Mouse (Mus musculus): Measurements from ENCODE around the gene Elfn1. TPM values are rescaled to one million over a fixed set of nuclear protein-coding genes. Genes with fewer than 3 reads are reported as not detected.

Gene Elfn1
- polyA plus RNA-seq, 1 experiment from 2014 or later: 0.17 TPM

DNA sequence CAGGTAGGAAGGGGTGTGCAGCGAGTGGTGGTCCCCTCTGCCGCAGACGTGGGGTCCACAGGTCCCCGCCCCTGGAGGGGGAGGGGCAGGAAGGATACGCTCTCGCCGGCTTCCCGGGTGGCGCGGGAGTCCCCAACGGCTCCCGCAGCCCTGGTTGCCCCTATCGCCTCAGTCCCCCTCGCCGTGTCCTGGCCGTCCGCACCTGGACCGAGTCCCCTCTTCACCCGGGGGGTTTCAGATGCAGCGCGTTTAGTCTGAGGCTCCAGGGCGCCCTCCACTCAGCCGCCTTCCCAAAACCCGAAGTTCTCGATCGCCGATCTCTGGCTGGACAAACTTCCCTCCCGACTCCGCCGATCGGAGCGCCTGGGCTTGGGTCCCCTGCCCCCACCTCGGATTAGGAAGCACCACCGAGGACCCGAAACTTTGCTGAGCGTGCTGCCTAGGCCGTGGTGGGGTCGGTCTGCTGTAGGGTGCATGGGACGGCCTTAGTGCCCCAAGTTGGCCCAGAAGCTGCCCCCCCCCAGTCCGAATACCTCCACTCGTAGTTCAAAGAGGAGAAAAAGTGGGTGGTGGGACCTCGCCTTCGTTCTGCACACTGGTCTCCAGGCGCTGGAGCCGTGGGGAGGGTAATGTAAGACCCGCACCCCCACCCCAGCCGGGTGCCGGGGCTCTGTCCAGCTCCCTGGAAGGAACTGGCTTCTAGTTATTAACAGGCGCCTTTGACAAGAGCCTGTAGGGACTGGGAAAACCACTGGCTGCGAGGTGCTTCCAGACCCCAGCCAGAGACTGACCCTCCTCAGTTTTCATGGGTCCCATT, 1.3 kb downstream of the Elfn1 start:
- Histone ChIP-seq H3K4me3 (ENCODE audit: low read length) (peak overlapping the region; percentile 64), H3K27ac (ENCODE audit: low read length) (no peak overlapping the region), H3K4me1 (ENCODE audit: control insufficient read depth, insufficient read depth, low read length) (peaks cover 45% of the 10 kb centered on the region), H3K36me3 (ENCODE audit: control insufficient read depth, insufficient read depth, low read length) (no peaks in the 10 kb centered on the region), H3K4me2 (ENCODE audit: low read depth, low read length) (peak overlapping the region; percentile 97), H3K27me3 (replicated peaks; ENCODE audit: control insufficient read depth, insufficient read depth, low read length) (peaks cover 84% of the 10 kb centered on the region), H3K9me3 (ENCODE audit: control insufficient read depth, low read length) (no peaks in the 10 kb centered on the region), H3K9ac (ENCODE audit: low read depth, low read length) (peak overlapping the region; percentile 65)
- no peak for ATAC-seq
- WGBS: under 1% methylated on average over 50 of the region's 50 CpGs

DNA sequence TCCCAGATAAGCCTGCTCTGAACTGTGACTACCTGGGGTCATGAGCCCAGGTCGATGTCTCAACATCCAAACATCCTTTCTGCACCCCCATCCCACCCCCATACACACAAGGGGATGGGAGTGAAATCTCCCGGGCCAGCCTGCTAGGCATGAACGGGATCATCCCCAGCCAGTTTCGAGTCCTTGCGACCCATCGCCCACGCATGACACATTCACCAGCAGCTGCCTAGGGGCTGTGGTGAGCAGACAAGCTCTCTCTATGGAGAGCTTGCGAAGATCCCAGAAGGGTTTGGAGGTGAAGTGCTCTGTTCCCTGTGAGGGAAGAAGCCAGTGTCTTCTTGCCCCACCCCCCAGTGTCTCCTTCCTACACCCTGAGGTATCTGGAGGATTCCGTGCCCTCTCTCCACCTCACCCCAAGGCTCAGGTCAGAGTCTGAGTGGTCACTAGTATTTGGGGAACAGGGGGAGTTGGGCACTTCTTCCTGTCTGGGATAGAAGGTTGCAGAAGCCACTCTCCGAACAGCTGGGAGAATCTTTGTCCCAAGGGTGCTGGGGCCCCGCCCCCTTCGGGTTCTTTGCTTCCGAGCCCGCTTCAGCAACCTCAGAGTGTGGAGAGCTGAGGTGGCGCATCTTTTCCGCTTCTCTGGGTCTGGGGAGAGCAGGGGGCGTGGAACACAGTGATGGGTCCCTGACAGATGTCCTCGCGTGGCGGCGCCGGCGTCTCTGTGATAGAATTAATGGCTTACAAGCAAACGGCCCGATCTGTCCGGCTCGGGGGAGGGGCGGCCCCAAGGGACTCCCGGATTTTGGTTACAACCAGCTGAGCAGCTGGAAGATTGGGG, 2.2 kb downstream of the Elfn1 start:
- H3K9me3 ChIP-seq (ENCODE audit: control insufficient read depth, low read length): no peaks in the 10 kb centered on the region
- peaks cover 90% of the 10 kb centered on the region for H3K27me3 ChIP-seq (replicated peaks; ENCODE audit: control insufficient read depth, insufficient read depth, low read length)
- no peaks in the 10 kb centered on the region for H3K36me3 ChIP-seq (ENCODE audit: control insufficient read depth, insufficient read depth, low read length)
- peak overlapping the region; percentile 27 for H3K4me2 ChIP-seq (ENCODE audit: low read depth, low read length)
- WGBS: 3% methylated on average over 29 of the region's 29 CpGs
- peak overlapping the region; percentile 14 for H3K4me3 ChIP-seq (ENCODE audit: low read length)
- no peak overlapping the region for H3K27ac ChIP-seq (ENCODE audit: low read length)
- no peak overlapping the region for H3K9ac ChIP-seq (ENCODE audit: low read depth, low read length)
- ATAC-seq: no peak
- H3K4me1 ChIP-seq (ENCODE audit: control insufficient read depth, insufficient read depth, low read length): peaks cover 45% of the 10 kb centered on the region

DNA sequence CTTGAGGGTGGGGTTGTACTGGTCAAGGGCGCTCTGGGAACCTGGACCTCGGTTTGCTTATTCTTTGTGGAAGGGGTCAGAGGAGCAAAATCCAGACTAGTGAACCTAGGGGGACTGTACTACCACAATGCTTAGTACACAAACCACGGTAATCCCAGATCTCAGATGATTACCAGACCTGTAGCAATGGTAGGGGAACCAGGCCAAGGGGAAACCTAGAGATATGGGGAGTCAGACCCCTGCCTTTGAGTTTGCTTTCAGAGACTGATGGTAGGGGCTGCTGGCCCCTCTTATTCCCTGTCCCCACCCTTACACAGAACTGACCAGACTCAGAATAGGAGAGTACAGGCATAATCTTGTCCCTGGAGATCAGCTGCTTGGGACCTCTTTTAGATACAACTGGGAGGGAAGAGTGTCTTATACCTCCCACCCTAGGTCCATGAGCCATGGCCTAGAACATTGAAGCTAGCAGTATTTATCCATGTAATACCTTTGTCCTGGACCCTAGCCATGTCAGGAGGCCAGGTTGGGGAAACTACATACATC, 3.1 kb downstream of the Elfn1 start:
- WGBS: 20% methylated on average over 3 of the region's 3 CpGs
- Histone ChIP-seq H3K36me3 (ENCODE audit: control insufficient read depth, insufficient read depth, low read length) (no peaks in the 10 kb centered on the region), H3K9ac (ENCODE audit: low read depth, low read length) (no peak overlapping the region), H3K4me2 (ENCODE audit: low read depth, low read length) (no peak overlapping the region), H3K27me3 (replicated peaks; ENCODE audit: control insufficient read depth, insufficient read depth, low read length) (peaks cover 90% of the 10 kb centered on the region), H3K4me1 (ENCODE audit: control insufficient read depth, insufficient read depth, low read length) (peaks cover 45% of the 10 kb centered on the region), H3K4me3 (ENCODE audit: low read length) (no peak overlapping the region), H3K9me3 (ENCODE audit: control insufficient read depth, low read length) (no peaks in the 10 kb centered on the region), H3K27ac (ENCODE audit: low read length) (no peak overlapping the region)
- ATAC-seq: no peak

DNA sequence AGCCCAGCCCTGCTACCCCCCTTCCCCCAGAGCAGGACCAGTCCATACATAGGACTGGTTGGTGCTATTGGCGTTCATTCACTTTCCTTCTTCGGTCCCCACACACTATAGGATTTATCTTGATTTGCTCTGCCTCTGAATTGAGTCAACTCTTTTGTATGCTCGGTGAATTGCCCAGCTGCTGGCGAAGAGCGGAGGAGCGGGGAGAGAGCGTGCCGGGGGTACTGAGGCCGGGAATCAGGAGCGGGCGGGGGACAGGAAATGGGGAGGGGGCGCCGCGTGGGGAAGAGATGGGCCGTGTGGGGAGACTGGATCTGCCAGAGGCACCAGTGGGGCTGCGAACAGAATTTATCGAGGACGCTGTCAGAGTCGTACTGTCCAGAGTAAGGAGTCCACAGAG, 3.8 kb downstream of the Elfn1 start:
- H3K4me3 ChIP-seq (ENCODE audit: low read length): peak overlapping the region; percentile 58
- no peak overlapping the region for H3K27ac ChIP-seq (ENCODE audit: low read length)
- no peaks in the 10 kb centered on the region for H3K36me3 ChIP-seq (ENCODE audit: control insufficient read depth, insufficient read depth, low read length)
- H3K9ac ChIP-seq (ENCODE audit: low read depth, low read length): no peak overlapping the region
- no peak for ATAC-seq
- peaks cover 86% of the 10 kb centered on the region for H3K27me3 ChIP-seq (replicated peaks; ENCODE audit: control insufficient read depth, insufficient read depth, low read length)
- WGBS: 6% methylated on average over 19 of the region's 19 CpGs
- H3K4me2 ChIP-seq (ENCODE audit: low read depth, low read length): peak overlapping the region; percentile 97; the same call in 1 of the 2 replicates
- no peaks in the 10 kb centered on the region for H3K9me3 ChIP-seq (ENCODE audit: control insufficient read depth, low read length)
- H3K4me1 ChIP-seq (ENCODE audit: control insufficient read depth, insufficient read depth, low read length): peaks cover 45% of the 10 kb centered on the region

DNA sequence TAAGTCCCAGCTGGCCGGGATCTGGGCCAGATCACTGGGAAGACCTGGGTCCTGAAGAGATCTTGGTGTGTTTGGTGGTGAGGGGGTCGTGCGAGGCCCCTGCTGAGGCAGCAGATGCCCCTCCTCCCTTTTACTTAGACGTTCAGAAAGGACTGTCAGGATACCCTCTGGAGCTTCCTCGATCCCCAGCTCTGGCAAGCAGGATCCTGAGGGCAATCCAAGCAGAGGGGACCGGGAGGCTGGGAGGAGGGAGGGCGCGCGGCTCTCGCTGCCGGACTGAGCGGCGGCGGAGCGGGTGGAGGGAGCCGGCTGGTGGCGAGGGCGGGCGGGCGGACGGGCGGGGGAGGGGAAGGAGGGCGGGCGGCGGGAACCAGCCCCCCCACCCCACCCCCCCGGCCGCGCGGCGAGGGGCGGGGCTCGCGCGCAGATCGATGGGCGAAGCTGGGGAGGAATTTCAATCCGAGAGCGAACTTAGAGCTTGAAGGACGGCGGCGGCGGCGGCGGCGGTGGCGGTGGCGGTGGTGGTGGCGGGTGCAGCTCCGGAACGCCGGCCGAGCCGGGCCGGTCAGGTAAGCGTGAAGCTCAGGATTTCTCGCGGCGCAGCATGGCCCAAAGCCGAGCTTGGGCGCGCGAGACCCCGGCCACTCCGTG, 4.5 kb downstream of the Elfn1 start:
- peaks cover 79% of the 10 kb centered on the region for H3K27me3 ChIP-seq (replicated peaks; ENCODE audit: control insufficient read depth, insufficient read depth, low read length)
- H3K9me3 ChIP-seq (ENCODE audit: control insufficient read depth, low read length): no peaks in the 10 kb centered on the region
- WGBS: under 1% methylated on average over 50 of the region's 64 CpGs
- H3K4me2 ChIP-seq (ENCODE audit: low read depth, low read length): peak overlapping the region; percentile 97
- peak overlapping the region; percentile 58 for H3K4me3 ChIP-seq (ENCODE audit: low read length)
- no peak for ATAC-seq
- no peak overlapping the region for H3K27ac ChIP-seq (ENCODE audit: low read length)
- H3K36me3 ChIP-seq (ENCODE audit: control insufficient read depth, insufficient read depth, low read length): no peaks in the 10 kb centered on the region
- peaks cover 42% of the 10 kb centered on the region for H3K4me1 ChIP-seq (ENCODE audit: control insufficient read depth, insufficient read depth, low read length)
- H3K9ac ChIP-seq (ENCODE audit: low read depth, low read length): peak overlapping the region; percentile 66

DNA sequence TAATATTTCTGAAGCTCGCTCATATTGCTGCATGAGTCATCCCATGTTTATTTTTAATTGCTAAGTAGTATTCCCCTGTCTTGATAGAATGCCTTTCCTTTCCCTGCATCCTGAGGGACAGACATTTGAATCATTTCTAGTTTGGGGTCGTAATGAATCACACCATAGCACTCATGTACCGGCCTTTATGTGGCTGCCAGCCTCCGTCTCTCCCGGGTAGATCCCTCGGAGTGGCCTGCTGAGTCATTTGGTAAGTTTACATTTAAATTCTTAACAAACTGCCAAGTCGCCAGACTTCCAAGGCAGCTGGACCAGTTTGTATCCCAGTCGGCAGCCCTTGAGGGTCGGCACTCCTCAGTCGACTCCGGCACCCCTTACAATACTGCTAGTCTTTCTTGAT, 13.9 kb downstream of the Elfn1 start:
- Histone ChIP-seq H3K4me1 (ENCODE audit: control insufficient read depth, insufficient read depth, low read length) (no peaks in the 10 kb centered on the region), H3K4me2 (ENCODE audit: low read depth, low read length) (no peak overlapping the region), H3K4me3 (ENCODE audit: low read length) (no peak overlapping the region), H3K27me3 (replicated peaks; ENCODE audit: control insufficient read depth, insufficient read depth, low read length) (0 out of 2 replicates have a peak, but pooled peaks cover 5% of the 10 kb centered on the region), H3K9me3 (ENCODE audit: control insufficient read depth, low read length) (no peaks in the 10 kb centered on the region), H3K36me3 (ENCODE audit: control insufficient read depth, insufficient read depth, low read length) (no peaks in the 10 kb centered on the region), H3K27ac (ENCODE audit: low read length) (no peak overlapping the region), H3K9ac (ENCODE audit: low read depth, low read length) (no peak overlapping the region)
- no peak for ATAC-seq
- 48% methylated on average over 11 of the region's 11 CpGs for WGBS

DNA sequence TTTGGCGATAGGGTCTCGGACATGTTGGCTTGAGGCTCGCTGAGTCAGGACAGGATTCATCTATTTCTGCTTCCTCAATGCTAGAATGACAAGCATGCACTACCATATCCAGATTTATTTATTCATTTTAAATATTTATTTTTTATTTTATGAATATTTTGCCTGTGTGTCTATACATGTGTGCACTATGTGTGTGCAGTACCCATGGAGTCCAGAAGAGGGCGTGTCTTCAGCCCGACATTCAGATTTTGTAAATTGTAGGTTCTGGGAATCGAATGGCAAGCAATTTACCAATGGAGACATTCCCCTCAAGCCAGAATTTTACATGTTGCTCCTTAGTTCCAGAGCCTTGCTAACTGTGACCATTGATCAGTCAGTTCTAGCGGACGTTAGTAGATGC, 16.1 kb downstream of the Elfn1 start:
- Histone ChIP-seq H3K4me1 (ENCODE audit: control insufficient read depth, insufficient read depth, low read length) (no peaks in the 10 kb centered on the region), H3K4me3 (ENCODE audit: low read length) (no peak overlapping the region), H3K27me3 (replicated peaks; ENCODE audit: control insufficient read depth, insufficient read depth, low read length) (no peaks in the 10 kb centered on the region), H3K9me3 (ENCODE audit: control insufficient read depth, low read length) (no peaks in the 10 kb centered on the region), H3K4me2 (ENCODE audit: low read depth, low read length) (no peak overlapping the region), H3K9ac (ENCODE audit: low read depth, low read length) (no peak overlapping the region), H3K36me3 (ENCODE audit: control insufficient read depth, insufficient read depth, low read length) (no peaks in the 10 kb centered on the region), H3K27ac (ENCODE audit: low read length) (no peak overlapping the region)
- ATAC-seq: no peak
- WGBS: 89% methylated on average over 8 of the region's 8 CpGs

DNA sequence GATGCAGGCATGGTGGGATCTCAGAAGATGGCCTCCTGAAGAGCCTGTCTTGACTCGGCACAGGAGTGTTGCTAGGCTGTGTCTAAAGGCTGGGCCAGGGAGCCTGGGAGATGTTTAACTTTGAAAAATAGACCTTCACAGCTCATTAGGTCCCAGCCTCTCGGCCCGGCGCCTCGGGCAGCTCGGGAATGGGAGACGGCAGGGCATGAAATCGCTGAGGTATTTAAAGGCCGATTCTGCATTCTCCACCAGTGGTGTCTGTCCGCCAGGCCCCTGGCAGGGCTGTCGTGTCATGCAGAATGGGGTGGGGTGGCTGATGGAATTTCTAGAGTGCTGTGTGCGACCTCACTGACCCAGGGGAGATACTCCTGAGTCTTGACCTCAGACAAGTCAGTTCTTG, 22.4 kb downstream of the Elfn1 start:
- ATAC-seq: no peak
- Histone ChIP-seq H3K4me2 (ENCODE audit: low read depth, low read length) (no peak overlapping the region), H3K27ac (ENCODE audit: low read length) (no peak overlapping the region), H3K27me3 (replicated peaks; ENCODE audit: control insufficient read depth, insufficient read depth, low read length) (no peaks in the 10 kb centered on the region), H3K4me3 (ENCODE audit: low read length) (no peak overlapping the region), H3K9ac (ENCODE audit: low read depth, low read length) (no peak overlapping the region), H3K4me1 (ENCODE audit: control insufficient read depth, insufficient read depth, low read length) (peaks cover 14% of the 10 kb centered on the region), H3K9me3 (ENCODE audit: control insufficient read depth, low read length) (no peaks in the 10 kb centered on the region), H3K36me3 (ENCODE audit: control insufficient read depth, insufficient read depth, low read length) (no peaks in the 10 kb centered on the region)
- 83% methylated on average over 12 of the region's 12 CpGs for WGBS

DNA sequence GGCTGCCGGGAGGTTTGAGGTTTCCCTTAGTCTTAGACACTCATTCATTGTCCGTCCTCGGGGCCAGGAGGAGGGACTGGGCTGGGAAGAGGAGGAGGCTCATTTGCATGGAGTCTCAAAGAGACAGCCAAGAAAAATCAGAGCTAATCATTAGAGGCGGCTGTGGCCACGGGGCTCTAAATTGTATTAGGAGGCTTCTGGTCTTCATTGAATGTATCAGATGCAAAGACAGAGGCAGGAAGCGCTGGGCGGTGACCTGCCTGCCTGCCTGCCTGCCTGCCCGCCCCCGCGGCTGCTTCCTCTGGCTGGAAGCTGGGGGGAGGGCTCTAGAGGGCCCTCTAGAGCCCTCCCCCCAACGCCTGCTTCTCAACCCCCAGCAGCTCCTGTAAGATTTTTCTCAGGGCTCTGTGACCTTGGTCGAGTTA, 23.2 kb downstream of the Elfn1 start:
- Histone ChIP-seq H3K4me3 (ENCODE audit: low read length) (no peak overlapping the region), H3K9ac (ENCODE audit: low read depth, low read length) (no peak overlapping the region)

More for the DNA sequence above, 23.2 kb downstream of the Elfn1 start:
- Histone ChIP-seq H3K27me3 (replicated peaks; ENCODE audit: control insufficient read depth, insufficient read depth, low read length) (no peaks in the 10 kb centered on the region), H3K9me3 (ENCODE audit: control insufficient read depth, low read length) (no peaks in the 10 kb centered on the region), H3K4me1 (ENCODE audit: control insufficient read depth, insufficient read depth, low read length) (peaks cover 14% of the 10 kb centered on the region), H3K36me3 (ENCODE audit: control insufficient read depth, insufficient read depth, low read length) (no peaks in the 10 kb centered on the region), H3K27ac (ENCODE audit: low read length) (no peak overlapping the region), H3K4me2 (ENCODE audit: low read depth, low read length) (peak overlapping the region; percentile 37; the same call in 1 of the 2 replicates)
- peak; percentile 29; the same call in 1 of the 2 replicates for ATAC-seq
- 3% methylated on average over 12 of the region's 12 CpGs for WGBS
